Mouse (Mus musculus) frontal cortex, adult (tissue): Measurements from ENCODE around the gene Retreg3.

Experiments used
- ATAC-seq: cut with Nextera tagmentation; 2 replicates; pipeline ENCODE4 v1.9.2; 2017; ENCODE audit warnings: mild to moderate bottlenecking, moderate library complexity, mixed read lengths; ENCODE audit not compliant: low TSS enrichment

Gene Retreg3

DNA sequence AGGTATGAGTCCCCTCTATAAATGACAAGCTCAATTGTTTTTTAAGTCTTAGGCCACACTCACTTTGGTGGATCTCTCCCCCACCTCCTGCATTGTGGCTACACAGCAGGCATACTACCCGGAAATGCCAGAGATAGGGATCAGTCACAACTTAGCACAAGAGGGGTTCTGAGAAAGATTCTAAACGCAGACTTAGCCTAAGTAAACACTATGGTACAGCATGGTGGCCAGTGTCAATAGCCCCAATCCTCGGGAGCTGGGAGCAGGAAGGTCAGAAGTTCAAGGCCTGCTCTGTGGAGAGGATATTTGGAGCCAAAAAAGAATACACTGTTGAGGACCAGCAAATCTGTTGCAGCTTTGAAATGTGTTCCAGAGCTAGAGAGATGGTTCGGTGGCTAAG, 1.6 kb downstream of the Retreg3 start:
- no peak for ATAC-seq

- no peak for ATAC-seq
Observed at GRCm38 (mm10) chr11:101115564-101115963, 4.1 kb downstream of the Retreg3 start.

DNA sequence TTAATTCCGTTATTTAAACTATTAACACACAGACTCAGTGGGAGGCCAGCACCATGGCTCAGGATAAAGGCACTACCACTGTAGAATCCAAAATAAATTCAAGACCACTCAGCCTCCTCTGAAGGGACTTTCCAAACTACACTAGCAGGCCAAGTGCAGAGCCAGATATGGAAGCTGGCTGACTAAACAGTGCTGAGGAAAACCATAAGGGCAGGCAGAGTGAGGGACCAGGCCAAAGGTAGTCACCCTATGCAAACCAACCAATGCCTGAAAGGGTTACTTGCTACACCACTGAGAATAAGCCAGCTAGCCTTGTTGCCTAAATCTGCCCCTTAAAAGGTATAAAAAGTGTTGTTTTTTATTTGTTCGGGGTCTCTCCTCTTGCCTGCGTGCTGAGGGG, 7.5 kb downstream of the Retreg3 start:
- ATAC-seq: no peak

DNA sequence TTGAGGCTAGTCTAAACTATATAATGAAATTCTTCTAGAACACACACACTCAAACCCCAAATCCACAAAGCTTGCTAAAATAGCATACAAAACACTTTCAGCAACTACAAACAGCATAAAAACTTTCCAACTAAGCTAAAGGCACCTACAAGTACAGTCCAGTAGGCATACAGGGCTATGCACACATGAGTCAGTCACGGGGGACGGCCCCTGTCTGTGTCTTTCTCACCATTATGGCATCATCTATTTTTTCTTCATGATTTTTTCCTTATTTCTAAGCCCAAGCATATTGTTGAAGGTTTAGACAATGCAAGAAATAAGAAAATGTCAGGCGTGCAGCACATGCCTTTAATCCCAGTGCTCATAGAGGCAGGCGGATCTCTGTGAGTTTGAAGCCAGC, 8.5 kb downstream of the Retreg3 start:
- no peak for ATAC-seq

GRCm38 (mm10) chr11:101110708-101111107, 9.0 kb downstream of the Retreg3 start:
- no peak for ATAC-seq

DNA sequence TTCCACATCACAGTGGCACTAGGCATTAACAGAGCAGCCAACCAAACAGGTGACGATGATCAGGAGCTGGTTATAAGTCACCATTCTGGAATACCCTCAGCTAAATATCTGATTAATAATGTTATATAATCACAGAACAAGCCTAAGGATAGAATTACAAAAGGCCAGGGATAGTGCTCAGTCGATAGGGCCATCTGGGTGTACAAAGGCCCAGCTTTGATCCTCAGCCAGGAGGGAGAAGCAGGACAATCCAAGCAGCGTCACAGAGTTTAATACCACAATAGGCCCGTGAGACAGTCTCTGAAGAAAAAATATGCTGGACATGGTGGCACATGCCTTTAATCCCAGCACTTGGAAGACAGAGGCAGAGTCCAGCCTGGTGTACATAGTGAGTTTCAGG, 10.3 kb downstream of the Retreg3 start:
- no peak for ATAC-seq

GRCm38 (mm10) chr11:101103011-101103410, 16.7 kb downstream of the Retreg3 start:
- no peak for ATAC-seq

- no peak for ATAC-seq
Observed at GRCm38 (mm10) chr11:101098231-101098630, 21.5 kb downstream of the Retreg3 start.

DNA sequence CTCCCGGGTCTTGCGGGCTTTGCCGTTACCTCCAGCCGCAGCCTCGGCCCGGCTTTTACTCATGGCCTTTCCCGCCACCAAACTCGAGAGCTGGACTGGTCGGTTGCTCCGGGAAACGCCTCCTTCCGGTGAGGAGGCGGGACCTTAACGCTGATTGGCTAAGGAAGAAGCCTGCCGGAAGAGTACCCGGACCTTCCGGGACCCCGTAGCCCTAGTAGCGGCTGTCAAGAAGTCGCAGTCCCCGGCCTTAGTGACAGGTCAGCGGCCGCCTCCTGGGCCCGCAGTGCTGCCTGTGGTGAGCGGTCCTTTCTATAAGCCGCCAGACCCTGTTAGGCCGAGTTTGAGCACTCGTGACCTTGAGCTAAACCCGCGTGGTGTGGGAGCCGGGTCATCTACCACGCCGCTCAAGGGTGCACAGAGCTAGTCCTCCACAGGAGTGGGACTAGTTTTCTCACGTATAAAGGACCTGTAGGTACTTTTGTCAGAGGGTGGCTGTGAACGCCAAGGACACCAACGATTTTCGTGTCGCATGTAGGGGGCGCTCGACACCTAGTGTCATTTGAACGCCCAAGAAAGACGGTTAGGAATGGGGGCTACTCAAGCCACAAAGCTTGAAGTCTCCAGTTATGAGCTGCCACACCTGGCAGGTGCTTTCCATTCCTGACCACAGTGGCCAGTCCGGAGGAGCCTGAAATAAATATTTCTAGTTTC, 24.2 kb downstream of the Retreg3 start, which contains the start of gene Psmc3ip:
Gene Psmc3ip (minus strand): TSS at position 123 of the 711 bp plus-strand sequence.
- ATAC-seq: peak; percentile 97

- no peak; the same call in 1 of the 2 replicates for ATAC-seq
Observed at GRCm38 (mm10) chr11:101094930-101095313, 24.8 kb downstream of the Retreg3 start.

- ATAC-seq: no peak
Observed at GRCm38 (mm10) chr11:101089931-101090330, 29.8 kb downstream of the Retreg3 start.

GRCm38 (mm10) chr11:101087682-101088055, 32.0 kb downstream of the Retreg3 start:
- no peak for ATAC-seq

DNA sequence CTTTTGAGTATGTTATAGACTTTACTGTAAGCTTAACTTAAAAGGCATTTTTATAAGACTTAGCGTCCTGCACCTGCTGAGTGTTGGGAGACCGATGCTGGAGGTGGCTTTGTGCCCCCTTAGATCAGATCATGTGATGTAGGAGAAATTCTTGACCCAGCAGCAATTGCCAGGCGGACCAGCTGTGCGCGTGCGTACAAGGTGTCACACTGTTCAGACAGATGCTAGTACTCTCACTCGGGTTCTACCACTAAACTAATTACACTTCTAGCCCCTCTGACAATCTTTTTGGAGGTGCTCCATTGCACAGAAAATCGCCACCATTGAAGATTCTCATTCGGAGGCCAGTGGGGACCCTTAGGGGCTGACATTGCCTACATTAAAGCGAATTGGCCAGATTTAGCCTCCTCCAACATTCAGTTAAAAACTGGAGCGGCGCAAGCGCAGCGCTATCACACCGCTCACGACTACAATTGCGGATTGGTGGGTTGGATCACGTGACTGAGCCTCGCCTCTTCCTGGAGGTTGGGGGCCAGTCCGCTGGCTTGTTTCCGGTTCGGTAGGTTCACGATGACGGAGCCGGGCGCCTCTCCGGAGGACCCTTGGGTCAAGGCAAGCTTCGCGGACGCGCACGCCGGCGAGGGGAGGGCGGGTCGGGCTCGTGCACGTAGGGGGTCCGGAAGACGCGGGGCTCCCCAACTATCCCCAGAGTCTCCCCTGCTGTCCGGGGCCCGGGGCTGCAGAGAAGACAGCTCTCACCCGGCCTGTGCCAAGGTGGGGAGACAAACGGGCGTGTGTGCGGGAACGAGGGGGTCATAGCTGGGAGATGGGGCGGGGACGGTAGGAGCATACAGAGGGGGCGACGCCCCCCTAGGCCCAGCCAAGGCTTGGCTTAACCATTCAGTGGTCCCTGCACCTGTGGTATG, 32.7 kb downstream of the Retreg3 start, which contains the start of gene Mlx:
Gene Mlx (plus strand): TSS at position 522 of the 926 bp plus-strand sequence.
- peak; percentile 68 for ATAC-seq

- no peak for ATAC-seq
Observed at GRCm38 (mm10) chr11:101086323-101086674, 33.4 kb downstream of the Retreg3 start.

DNA sequence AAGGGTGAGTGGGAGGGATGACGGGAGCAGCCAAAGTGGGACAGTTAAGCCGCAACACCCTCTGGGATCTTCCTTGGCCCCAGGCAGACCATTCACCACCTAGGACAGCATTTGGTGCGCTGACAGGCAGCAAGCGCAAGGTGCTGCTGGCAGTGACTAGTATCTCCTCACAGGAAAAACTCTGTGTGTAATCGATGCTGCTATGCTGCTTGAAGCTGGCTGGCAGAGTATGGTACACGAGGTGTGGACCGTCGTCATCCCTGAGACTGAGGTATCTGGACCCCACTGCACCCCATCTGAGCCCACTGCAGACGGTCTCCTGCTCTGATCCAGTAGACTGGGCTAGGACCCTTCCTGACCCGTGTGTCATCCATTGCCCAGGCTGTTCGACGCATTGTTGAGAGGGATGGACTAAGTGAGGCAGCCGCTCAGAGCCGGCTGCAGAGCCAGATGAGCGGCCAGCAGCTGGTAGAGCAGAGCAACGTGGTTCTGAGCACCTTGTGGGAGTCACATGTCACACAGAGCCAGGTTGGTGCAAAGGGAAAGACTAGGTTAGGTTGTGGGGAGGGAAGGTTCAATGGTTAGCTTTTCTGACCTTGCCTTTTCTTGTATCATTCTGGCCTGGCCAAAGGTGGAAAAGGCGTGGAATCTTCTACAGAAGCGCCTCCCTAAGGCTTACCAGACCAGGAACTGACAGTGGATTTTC, 33.9 kb downstream of the Retreg3 start:
- no peak for ATAC-seq

DNA sequence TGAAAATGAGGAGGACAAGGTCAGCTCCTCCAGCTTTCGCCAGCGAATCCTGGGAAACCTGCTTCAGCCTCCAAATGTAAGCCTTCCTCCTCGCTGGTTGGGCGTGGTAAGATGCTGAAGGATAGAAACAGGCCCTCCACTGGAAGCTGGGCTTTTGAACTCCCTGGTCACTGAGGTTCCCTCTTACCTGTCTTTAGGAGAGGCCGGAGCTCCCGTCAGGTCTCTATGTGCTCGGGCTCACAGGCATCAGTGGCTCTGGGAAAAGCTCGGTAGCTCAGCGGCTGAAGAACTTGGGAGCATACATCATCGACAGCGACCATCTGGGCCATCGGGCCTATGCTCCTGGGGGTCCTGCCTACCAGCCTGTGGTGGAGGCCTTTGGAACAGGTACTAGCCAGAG, 34.9 kb downstream of the Retreg3 start:
- no peak for ATAC-seq

GRCm38 (mm10) chr11:101084246-101084645, 35.4 kb downstream of the Retreg3 start:
- no peak for ATAC-seq

DNA sequence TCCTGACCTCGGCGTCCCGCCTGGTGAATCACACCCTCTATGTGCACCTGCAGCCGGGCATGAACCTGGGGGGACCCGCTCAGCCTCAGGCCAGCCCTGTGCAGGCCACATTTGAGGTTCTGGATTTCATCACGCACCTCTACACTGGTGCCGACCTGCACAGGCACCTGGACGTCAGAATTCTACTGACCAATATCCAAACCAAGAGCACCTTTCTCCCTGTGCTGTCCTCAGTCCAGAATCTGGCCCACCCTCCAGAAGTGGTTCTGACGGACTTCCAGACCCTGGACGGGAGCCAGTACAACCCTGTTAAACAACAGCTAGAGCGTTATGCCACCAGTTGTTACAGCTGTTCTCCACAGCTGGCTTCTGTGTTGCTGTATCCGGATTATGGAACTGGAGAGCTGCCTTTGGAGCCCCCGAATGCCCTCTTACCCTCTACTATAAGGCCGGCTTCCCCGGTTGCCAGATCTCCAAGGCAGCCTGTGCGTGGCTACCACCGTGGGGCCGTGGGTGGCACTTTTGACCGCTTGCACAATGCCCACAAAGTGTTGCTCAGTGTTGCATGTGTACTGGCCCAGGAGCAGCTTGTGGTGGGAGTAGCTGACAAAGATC, 36.5 kb downstream of the Retreg3 start:
- no peak for ATAC-seq

DNA sequence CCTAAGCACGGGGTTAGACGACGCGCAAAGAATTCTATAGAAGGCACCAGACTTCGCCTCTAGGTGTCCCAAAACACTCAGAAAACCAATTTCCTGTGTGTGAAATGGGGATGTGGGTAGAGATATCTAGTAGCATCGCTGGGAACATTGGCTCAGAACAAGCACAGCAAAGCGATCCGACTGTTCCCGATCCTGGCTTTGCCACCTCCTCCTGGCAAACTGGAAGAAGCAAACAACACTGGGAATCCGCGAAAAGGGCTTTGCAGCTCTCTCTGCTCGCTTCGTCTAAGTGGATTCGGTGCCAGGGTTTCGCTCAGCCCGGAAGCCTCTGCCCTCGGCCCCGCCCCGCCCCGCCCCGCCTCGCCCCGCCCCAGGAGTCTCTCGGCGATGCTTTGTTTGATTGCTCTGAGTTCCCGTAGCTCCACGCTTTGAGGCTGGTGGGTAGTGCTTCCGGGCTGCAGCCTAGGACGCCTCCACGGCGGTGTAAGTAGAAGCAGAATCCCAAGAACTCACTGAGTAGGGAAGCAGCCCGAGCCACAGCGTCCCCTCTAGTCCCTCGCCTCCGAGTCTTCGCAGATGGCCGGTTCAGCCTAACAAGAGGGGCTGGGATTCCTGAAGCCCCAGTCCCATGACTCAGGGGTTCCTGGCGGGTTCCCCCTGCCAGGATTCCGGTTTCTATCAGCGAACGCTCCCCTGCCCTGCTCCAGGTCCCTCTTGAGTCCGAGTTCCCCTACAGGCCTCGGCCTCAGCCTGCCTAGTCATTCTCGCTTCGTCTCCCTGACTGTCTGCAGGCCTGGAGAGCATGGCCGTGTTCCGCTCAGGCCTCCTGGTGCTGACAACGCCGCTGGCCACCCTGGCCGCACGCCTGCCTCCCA, 37.2 kb downstream of the Retreg3 start, which contains the start of gene Coasy:
Gene Coasy (plus strand): TSS at position 358 of the 875 bp plus-strand sequence.
- ATAC-seq: peak; percentile 66

DNA sequence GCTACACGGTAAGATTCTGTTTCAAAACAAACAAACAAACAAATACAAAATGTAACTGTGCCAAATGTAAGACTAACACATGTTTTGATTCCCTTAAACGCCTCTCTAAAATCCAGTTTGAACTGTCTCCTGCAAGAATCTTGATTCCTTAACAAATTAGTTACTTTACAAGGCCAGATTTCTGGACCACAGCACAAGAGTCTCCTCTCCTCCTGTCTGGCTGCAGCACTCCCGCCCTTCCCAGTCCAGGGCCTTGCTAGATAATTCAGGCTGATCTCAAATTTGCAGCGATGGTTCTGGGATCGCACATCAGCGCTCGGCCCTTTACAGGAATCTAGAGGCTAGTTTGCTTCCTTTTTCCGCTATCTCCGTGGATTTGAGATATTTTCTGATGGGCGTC, 38.0 kb downstream of the Retreg3 start:
- ATAC-seq: no peak

DNA sequence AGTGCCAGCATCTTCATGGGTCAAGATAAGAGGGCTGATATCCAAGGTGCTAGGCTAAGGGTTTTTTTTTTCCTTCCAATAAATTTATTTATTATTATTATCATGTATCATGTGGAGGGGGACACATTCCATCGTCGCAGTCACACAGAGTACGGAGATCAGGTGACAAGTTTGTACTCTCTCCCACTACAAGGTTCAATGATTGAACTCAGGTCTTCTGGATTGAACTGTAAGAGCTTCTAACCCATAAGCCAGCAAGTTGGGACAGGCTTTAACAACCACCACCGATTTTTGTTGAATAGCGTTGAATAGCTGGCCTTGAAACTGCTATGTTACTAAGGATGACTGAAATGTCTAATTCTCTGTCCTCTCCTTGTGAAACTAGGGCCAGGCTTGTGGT, 39.3 kb downstream of the Retreg3 start:
- ATAC-seq: no peak
